32 mouse cellular contexts compared by ENCODE assay signal in the genomic region with DNA sequence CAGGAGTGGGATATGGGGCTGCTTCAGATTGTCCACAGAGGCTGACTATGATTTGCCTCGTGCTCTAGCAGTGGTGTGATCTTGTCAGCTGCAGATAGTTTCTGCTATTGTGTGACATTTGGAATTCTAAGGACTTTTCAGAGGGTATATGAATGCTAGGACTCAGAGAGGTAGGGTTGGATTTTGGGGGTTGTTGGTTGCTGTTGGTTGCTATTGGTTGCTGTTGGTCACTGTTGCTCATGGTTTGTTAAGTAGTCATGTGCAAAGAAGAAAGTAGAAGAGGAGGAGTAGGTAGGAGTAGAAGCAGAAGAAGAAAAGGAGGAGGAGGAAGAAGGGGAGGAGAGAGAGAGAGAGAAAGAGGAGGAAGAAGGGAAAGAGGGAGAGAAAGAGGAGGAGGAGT. TPM values are rescaled to one million over a fixed set of nuclear protein-coding genes. Genes with fewer than 3 reads are reported as not detected.
"Had no signal": no experiment of that assay in that cellular context is flagged by ENCODE, and none has a peak within 500 bp of the region (broad histone marks: within the 10 kb centered on the region; RNA-seq: fewer than 3 reads in every experiment).

A gene (plus strand): TSS at position 301 of the 400 bp plus-strand sequence.

- H3K4me2 ChIP-seq: kidney, embryonic 15.5 days; liver, embryonic 13.5 days; midbrain, embryonic 11.5 days; midbrain, embryonic 15.5 days; neural tube, embryonic 13.5 days; stomach, embryonic 15.5 days had no signal

- ATAC-seq: midbrain, embryonic 15.5 days had no signal

- H3K36me3 ChIP-seq: kidney, embryonic 15.5 days; liver, embryonic 13.5 days; midbrain, embryonic 15.5 days; neural tube, embryonic 13.5 days; stomach, embryonic 15.5 days had no signal

- H3K9me3 ChIP-seq: kidney, embryonic 15.5 days; liver, embryonic 13.5 days; midbrain, embryonic 15.5 days; neural tube, embryonic 13.5 days; stomach, embryonic 15.5 days had no signal

- DNase-seq: kidney, postnatal 10 days; kidney, postnatal 36 days; layer of hippocampus, postnatal 36 days; liver, embryonic 13.5 days; lung, adult 2 months; lung, postnatal 14 days; lung, postnatal 4 days; retina, postnatal 1 day; right cerebral cortex, postnatal 25 days; spleen, adult 18-20 months; thymus, postnatal 25 days had no signal

- H3K4me1 ChIP-seq: liver, embryonic 13.5 days; stomach, embryonic 15.5 days had no signal

- H3K9ac ChIP-seq: kidney, embryonic 15.5 days; liver, embryonic 13.5 days; midbrain, embryonic 15.5 days; neural tube, embryonic 13.5 days; stomach, embryonic 15.5 days had no signal

- H3K4me3 ChIP-seq: kidney, embryonic 15.5 days; left cerebral cortex, adult 2 months; liver, embryonic 13.5 days; midbrain, embryonic 15.5 days; myocyte; neural tube, embryonic 13.5 days; stomach, embryonic 15.5 days had no signal

- H3K27me3 ChIP-seq: kidney, embryonic 15.5 days; midbrain, embryonic 15.5 days; neural tube, embryonic 13.5 days; stomach, embryonic 15.5 days had no signal

- H3K27ac ChIP-seq: kidney, embryonic 15.5 days; left cerebral cortex, adult 2 months; liver, embryonic 13.5 days; neural tube, embryonic 13.5 days; stomach, embryonic 15.5 days had no signal

RNA-seq across cellular contexts. Expression of the gene that starts here (rescaled TPM):
- total RNA-seq: layer of hippocampus, adult 8-10 months; layer of hippocampus, postnatal 10 days; layer of hippocampus, postnatal 36 days; left cerebral cortex, adult 2 months; left cerebral cortex, postnatal 10 days; left cerebral cortex, postnatal 36 days; liver, adult 2 months; megakaryocyte progenitor cell, adult 5-6 weeks; megakaryocyte-erythroid progenitor cell, adult 5-6 weeks; monocyte, adult 5-6 weeks; neutrophil, adult 5-6 weeks had no signal
- polyA plus RNA-seq: kidney, embryonic 15.5 days; limb, embryonic 11.5 days; limb, embryonic 14.5 days; liver, adult 2 months; liver, embryonic 13.5 days; liver, embryonic 16.5 days; lung, adult 2 months; lung, embryonic 16.5 days; midbrain, embryonic 11.5 days; midbrain, embryonic 15.5 days; myocyte; neural tube, embryonic 13.5 days; stomach, embryonic 15.5 days; thymus, postnatal 0 days had no signal
